Mouse (Mus musculus) gastrocnemius, adult 8-10 months (tissue): ENCODE measurements around the gene Usp32. TPM values are rescaled to one million over a fixed set of nuclear protein-coding genes. Genes with fewer than 3 reads are reported as not detected.
A peak's percentile ranks its signal among the peaks of the same experiment; 100 is the strongest.

Experiments used
- DNase-seq, 2 experiments: peaks; one replicate each; pipeline ENCODE4 v3.0.0; 2022; ENCODE audit warnings: low spot score in 2 of 2
- total RNA-seq, 4 experiments: library from RNA; stranded (reverse); gene quantifications; 2 replicates each; pipeline ENCODE4 v1.2.4; 2022

The Usp32 gene
- total RNA-seq, 4 experiments from 2014 or later, result 10.9 to 14.7 (median 12.1) TPM

DNA sequence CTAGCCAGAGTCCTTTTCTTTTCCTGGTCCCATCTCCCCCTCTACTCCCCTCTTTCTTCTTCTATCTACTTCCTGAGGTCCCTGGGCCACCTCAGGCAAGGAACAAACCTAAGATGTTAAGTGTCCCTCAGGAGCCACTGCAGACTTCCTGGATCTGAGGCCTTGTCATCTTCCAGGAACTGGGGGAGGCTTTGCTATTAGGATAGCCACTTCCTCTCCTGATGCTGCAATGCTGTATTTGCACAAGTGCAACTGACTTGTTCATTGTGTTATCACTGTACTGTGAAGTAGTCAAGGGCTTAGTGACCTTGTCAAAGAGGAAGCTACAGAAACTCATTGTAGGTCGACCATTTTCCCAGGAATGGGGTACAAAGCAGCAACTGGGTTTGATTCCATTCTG lies 160.6 kb downstream of the Usp32 start:
- no peak for DNase-seq

GRCm38 (mm10) chr11:84978113-84978512 lies 161.8 kb downstream of the Usp32 start:
- no peak for DNase-seq

DNA sequence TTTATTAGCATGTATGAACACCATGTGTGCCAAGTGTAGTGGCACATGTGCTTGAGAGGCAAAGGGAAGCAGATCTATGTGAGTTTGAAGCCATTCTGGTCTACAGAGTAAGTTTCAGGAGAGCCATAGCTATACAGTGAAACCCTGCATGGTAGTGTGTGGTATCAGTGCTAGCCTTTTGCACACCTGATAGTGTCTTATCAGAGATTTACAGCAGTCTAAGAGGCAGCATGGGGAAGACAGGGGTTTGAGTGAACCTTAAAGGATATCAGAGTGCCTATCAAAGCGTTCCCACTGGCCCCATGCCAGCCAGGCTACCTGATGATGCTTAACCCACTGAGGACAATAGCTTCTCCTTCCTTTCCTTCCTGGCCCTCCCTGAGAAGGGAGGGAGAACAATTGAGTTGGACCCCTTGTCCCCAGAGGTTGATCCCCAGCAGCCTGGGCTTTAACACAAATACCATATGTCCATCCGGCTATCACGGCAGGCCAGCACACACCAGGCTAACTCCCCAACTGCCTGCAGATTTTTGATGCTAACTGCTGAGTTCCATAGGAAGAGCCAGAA lies 162.5 kb downstream of the Usp32 start:
- DNase-seq, result no peak

- no peak for DNase-seq
Measured at GRCm38 (mm10) chr11:84976706-84977105, 163.3 kb downstream of the Usp32 start.

DNA sequence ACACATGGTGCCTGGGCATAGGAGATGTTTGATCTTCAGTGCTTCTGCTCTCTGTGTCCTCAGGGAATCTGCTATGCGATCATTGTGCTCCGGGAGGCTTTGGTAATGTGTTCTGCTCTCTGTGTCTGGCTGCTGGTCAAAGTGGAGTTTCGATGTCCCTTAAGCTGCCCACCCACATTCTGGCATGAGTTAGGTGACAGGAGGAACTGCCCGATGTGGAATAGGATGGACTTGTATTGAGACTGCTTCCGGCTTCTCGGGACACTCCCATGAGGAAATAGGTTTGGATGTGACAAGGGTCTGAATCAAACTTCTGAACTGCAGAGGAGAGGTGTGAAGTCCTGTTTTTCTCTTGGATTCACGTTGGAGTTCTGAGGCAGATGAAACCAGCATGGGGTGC lies 165.4 kb downstream of the Usp32 start:
- DNase-seq, result no peak

DNA sequence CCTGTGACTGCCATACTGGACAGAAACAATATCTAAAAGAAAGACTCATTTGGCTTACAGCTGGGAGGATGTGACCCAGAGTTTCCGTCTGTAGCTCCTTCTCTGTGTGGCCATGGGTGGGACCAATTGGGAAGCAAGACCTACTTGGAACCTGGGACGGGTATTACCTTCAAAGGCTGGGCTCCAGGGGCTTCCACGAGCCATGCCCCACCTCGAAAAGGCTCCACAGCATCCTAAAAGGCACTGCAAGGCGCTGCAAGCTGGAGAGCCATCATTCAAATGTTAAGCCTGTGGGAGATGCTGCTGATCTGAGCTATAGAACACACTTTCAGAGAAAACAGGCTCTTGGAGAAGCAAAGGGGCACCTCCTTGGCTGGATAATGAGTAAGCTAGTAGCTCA lies 166.3 kb downstream of the Usp32 start:
- no peak for DNase-seq

GRCm38 (mm10) chr11:84972067-84972466 lies 167.9 kb downstream of the Usp32 start:
- DNase-seq, result no peak

DNA sequence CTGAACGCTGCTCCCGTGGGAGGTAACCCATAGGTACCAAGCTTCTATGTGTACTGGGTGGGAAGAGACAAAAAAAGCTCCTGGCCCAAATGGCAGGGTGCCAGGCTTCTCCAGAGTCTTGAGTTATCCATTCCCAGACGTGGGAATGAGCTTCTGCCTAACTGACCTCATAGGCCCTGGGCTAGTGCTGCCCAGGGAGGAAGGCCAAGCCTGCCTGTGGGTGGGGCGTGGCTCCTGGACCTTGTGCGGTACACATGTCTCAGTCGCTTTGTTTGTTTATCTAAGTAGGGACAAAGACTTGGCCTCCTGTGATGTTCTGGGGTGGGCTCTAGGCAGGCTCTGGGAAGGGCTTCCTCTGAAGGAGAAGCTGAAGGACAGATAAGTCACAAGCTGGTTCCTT lies 171.2 kb downstream of the Usp32 start:
- DNase-seq, result peak; percentile 12 to 20

GRCm38 (mm10) chr11:84968309-84968708 lies 171.7 kb downstream of the Usp32 start:
- no peak for DNase-seq

DNA sequence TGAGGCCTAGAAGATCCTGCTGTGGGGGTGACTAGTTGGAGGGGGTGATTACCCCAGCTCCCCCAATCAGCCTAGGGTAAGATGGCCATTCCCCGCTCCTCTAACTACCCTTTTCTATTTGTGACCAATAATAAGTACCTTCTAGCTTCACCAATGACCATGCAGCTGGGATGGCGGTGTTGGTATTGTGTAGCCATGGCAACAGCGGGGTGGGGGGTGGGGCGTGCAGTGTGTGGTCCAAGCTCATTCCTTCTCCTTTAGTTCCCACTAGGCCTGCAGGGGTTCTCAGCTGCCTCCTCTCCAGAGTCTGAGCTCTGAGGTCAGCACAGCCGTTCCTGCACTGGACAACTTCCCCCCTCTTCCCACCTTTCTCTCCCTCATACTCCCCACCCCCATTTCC lies 172.8 kb downstream of the Usp32 start:
- no peak for DNase-seq

GRCm38 (mm10) chr11:84966696-84967095 lies 173.3 kb downstream of the Usp32 start:
- DNase-seq, result no peak

GRCm38 (mm10) chr11:84963556-84963955 lies 176.4 kb downstream of the Usp32 start:
- no peak for DNase-seq

DNA sequence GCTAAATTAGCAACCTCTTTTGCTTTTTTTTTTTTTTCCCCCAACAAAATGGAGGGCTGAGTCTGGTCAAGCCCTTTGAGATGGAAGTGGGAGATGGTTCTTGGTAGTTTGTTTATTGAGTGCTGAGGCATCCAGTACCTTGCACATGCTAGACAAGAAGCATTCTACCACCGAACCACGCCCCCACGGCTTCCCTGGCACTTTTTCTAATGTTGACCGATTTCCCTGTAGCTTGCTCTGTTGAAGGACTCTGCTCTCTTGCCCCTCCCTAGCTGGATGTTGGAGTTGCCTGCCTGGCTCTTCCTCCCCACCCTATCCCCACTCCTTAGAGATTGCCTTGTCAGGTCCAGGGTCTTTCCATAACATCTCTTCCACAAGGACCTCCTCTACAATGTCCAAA lies 177.4 kb downstream of the Usp32 start:
- no peak for DNase-seq

GRCm38 (mm10) chr11:84961571-84961970 lies 178.4 kb downstream of the Usp32 start:
- DNase-seq, result no peak

DNA sequence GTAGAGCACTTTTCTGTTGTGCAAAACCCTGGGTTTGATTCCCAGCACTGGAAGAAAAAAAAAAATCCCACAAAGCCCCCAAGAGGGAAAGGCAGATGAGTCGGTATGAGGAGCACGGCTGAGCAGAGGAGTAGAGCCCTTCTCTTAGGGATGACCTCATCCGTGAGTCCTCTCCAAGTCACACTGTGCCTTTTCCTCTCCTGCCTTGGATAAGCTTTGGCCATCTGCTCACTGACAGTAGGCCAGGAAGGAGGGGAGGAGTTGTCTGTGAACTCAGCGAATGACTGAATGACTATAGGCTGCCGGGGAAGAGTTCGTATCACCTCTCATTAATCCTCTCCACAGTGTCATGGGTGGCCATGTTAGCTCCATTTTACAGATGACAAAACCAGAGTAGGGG lies 179.2 kb downstream of the Usp32 start:
- DNase-seq, result no peak

DNA sequence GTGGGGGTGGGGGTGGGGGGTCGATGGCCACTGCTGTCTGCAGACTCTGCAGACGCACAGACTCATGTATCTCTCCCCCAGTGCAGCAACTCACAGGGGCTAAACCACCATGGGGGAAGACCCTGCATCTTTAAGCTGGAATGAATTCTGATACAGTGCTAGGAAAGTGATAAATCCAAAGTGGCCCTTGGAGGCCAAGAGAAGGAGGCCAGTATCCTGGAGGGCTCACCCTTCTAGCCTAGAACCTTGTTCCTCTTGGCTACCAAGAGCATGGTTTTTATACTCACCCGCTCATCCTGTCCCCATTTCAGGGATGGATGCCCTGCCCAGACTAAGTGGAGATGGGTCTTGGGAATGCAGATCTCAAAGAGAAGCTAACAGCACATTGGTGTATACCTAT lies 179.7 kb downstream of the Usp32 start:
- no peak for DNase-seq

DNA sequence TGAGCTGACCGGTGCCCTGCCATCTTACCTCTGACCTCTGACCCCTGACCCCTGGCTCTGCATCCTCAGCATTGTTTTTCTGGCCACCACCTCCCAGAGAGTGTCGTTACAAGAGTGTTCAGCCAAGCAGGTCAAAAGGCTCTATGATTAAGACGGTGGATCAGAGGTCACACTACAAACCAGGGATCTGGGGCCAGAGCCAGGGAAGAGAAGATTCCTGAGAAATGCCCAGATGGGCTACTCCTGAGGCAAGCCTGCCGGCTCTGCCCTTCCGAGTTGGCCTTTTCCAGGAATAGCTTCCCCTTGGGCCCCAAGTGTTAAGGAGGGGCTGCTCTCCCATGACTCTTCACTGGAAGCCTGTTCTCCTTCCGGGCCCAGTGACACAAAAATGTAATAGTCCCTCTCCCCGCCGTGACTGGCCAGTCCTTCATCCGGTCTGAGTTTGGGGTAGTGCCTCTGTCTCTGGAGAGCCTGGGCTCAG lies 180.2 kb downstream of the Usp32 start:
- peak; percentile 23 to 30 for DNase-seq

DNA sequence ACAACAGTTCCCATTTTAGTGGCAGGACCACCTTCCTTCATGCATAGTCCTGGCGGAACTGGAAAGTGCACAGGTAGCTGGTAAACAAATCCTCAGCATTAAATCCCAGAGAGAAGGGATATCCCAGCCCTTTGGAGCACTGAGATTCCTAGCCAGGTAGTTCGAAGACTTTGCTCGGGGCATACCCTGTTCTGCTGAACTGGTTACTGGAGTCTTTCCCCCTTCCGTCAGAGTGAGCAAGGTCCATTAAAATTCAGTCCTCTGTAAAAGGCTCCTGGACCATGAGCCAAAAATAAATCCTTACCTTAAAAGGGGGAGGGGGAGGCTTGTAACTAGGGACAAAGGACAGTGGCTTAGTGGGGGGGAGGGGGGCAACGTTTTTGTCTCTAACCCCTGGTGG lies 180.8 kb downstream of the Usp32 start:
- no peak for DNase-seq

- DNase-seq, result no peak
Measured at GRCm38 (mm10) chr11:84958271-84958630, 181.7 kb downstream of the Usp32 start.

- no peak for DNase-seq
Measured at GRCm38 (mm10) chr11:84957591-84958270, 182.2 kb downstream of the Usp32 start, which contains the start of gene Car4. TSS of gene Car4 (plus strand) at chr11:84957786.

GRCm38 (mm10) chr11:84957171-84957570 lies 182.8 kb downstream of the Usp32 start:
- DNase-seq, result no peak

DNA sequence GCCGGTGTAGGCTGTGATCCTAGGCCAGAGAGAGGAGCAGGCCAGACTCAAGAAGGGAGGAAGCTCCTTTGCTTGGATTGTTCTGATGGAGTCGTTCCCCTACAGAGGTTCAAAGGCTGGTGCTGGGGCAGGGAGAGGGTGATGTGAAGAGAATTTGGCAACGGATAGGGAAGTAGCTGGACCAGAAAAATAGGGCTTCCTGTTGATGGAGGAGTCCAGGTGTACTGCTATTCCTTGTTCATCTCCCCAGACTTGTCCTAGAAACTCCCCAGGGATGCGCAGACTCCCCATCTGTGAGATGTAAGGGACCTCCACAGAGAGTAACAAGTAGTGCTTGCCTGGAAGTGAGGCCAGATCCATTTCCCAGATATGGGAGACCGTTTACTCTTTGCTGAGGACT lies 183.6 kb downstream of the Usp32 start:
- no peak for DNase-seq

DNA sequence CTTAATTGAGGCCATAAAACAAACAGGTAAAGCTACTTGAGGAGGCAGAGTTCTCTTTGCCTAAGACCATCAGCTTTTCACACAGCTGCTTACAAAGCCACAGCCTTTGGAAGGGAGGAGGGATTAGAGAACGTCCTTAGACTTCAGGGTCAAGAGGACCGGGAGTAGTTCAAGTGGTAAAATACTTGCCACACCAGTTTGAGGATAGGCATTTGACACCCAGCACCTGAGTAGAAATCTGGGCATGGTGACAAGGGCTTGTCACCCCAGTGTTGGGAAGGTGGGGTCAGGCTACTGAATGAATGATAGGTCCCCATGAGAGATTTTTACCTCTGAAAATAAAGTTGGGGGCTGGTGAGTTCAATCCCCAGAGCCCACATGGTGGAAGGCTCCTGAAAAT lies 187.3 kb downstream of the Usp32 start:
- no peak for DNase-seq
